Mouse (Mus musculus) heart, embryonic 13.5 days (tissue): ENCODE results near the gene Gm382. TPM values are rescaled to one million over a fixed set of nuclear protein-coding genes. Genes with fewer than 3 reads are reported as not detected.

Source experiments
- ATAC-seq: fragments of 200-750 bp; cut with Nextera tagmentation; 2 replicates; pipeline ENCODE4 v1.8.0; 2017; ENCODE audit warnings: moderate TSS enrichment; ENCODE audit not compliant: insufficient number of reproducible peaks, low FRiP score, low TSS enrichment; ENCODE audit errors: extremely low read depth
- H3K27ac ChIP-seq: fragments of 300-500 bp; sonication (generic); replicated peaks from 2 replicates; pipeline ENCODE4 v1.5.1; 2015; ENCODE audit warnings: moderate library complexity, mild to moderate bottlenecking, inconsistent platforms
- H3K27me3 ChIP-seq: fragments of 300-500 bp; sonication (generic); replicated peaks from 2 replicates; pipeline ENCODE4 v1.6.1; 2015; ENCODE audit warnings: mild to moderate bottlenecking, inconsistent platforms
- H3K36me3 ChIP-seq: fragments of 300-500 bp; sonication (generic); 2 replicates; pipeline ENCODE4 v1.6.1; 2015; ENCODE audit warnings: mild to moderate bottlenecking, inconsistent platforms
- H3K4me1 ChIP-seq: fragments of 300-500 bp; sonication (generic); 2 replicates; pipeline ENCODE4 v1.6.1; 2015; ENCODE audit warnings: inconsistent platforms
- H3K4me2 ChIP-seq: fragments of 300-500 bp; sonication (generic); 2 replicates; pipeline ENCODE4 v1.6.1; 2015; ENCODE audit warnings: inconsistent platforms, mild to moderate bottlenecking, moderate library complexity
- H3K4me3 ChIP-seq: fragments of 300-500 bp; sonication (generic); 2 replicates; pipeline ENCODE4 v1.5.1; 2015; ENCODE audit warnings: moderate library complexity, mild to moderate bottlenecking, inconsistent platforms
- H3K9ac ChIP-seq: fragments of 300-500 bp; sonication (generic); 2 replicates; pipeline ENCODE4 v1.6.1; 2015; ENCODE audit warnings: inconsistent platforms, mild to moderate bottlenecking, moderate library complexity
- H3K9me3 ChIP-seq: fragments of 300-500 bp; sonication (generic); 2 replicates; pipeline ENCODE4 v1.6.1; 2016; ENCODE audit warnings: inconsistent platforms
- WGBS: fragments of 180-500 bp; shearing (Covaris S2); methylation state at CpG from one replicate; pipeline ENCODE4 v1.1.7; 2015; ENCODE audit warnings: mixed read lengths; 5-methylcytosine and 5-hydroxymethylcytosine counted together
- polyA plus RNA-seq: library from polyadenylated mRNA; unstranded; fragments of >200 nt; fragmentation: Nextera tagmentation; extraction: Ambion mirVana; gene quantifications from 2 replicates; pipeline ENCODE4 v1.2.1, GENCODE M21; 2015

Gm382 gene
- polyA plus RNA-seq, result not detected in 2 replicates

DNA sequence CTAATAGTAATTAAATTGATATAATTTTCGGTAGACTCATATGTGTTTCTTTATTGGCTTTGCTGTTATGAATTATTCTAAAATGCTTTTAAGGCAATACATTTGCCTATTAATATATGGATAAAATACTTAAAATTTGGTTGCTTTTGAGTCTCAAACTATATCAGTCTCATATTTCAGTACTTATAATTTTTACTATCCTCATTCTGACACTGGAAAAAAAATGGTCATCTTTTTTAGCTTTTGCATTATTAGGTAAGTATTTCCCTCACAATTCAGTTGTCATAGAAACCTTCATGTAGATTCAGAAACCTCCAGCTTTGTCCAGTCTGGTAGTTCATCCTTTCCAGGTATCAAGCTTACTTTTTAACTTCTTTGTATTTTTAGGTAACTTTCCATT lies at the start of gene Gm382:
TSS of gene Gm382 (plus strand) at position 301 of the 400 bp plus-strand sequence.
- Histone ChIP-seq H3K9ac (no peak within 1 kb of the TSS), H3K9me3 (no peaks in the 10 kb centered on the region), H3K4me3 (no peak within 1 kb of the TSS), H3K36me3 (no peaks in the 10 kb centered on the region), H3K4me1 (no peaks in the 10 kb centered on the region), H3K4me2 (no peak within 1 kb of the TSS), H3K27me3 (no peaks in the 10 kb centered on the region), H3K27ac (no peak within 1 kb of the TSS)
- no peak for ATAC-seq
- WGBS, result 58% methylated on average over 1 of the region's 1 CpGs

GRCm38 (mm10) chrX:127070179-127070578 lies 30.4 kb downstream of the Gm382 start:
- Histone ChIP-seq H3K27me3 (no peaks in the 10 kb centered on the region), H3K9me3 (peaks cover 2% of the 10 kb centered on the region; the same call in 1 of the 2 replicates), H3K4me3 (no peak overlapping the region), H3K4me2 (no peak overlapping the region), H3K36me3 (no peaks in the 10 kb centered on the region), H3K4me1 (no peaks in the 10 kb centered on the region), H3K27ac (no peak overlapping the region), H3K9ac (no peak overlapping the region)
- no peak for ATAC-seq
- WGBS, result 81% methylated on average over 2 of the region's 2 CpGs

GRCm38 (mm10) chrX:127091282-127091681 lies 51.5 kb downstream of the Gm382 start:
- no peak for ATAC-seq
- H3K9ac ChIP-seq, result no peak overlapping the region
- no peaks in the 10 kb centered on the region for H3K27me3 ChIP-seq
- H3K9me3 ChIP-seq, result 0 out of 2 replicates have a peak, but pooled peaks cover 5% of the 10 kb centered on the region
- no peaks in the 10 kb centered on the region for H3K36me3 ChIP-seq
- 54% methylated on average over 2 of the region's 2 CpGs for WGBS
- H3K4me3 ChIP-seq, result no peak overlapping the region
- H3K27ac ChIP-seq, result no peak overlapping the region
- no peak overlapping the region for H3K4me2 ChIP-seq
- no peaks in the 10 kb centered on the region for H3K4me1 ChIP-seq

DNA sequence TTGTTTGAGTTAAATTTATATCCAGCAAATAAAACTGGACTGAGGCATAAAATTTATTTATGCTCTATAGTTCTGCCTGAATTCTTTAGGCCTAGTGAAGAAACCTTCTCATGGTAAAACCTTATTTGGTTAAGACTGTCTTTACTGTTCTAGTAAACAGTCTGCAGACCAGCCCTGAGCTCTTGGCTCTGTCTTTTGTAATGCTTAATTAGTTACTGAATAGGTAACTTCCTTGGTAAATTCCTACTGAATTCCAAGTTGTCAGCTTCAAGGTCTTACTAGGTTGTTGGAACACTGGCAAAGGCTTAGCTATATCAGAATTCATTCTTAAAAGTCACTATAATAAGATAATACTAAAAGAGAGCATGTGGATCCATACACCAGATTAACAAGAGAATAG lies 53.3 kb downstream of the Gm382 start:
- Histone ChIP-seq H3K27me3 (no peaks in the 10 kb centered on the region), H3K9me3 (0 out of 2 replicates have a peak, but pooled peaks cover 9% of the 10 kb centered on the region), H3K4me1 (no peaks in the 10 kb centered on the region), H3K36me3 (no peaks in the 10 kb centered on the region), H3K4me3 (no peak overlapping the region), H3K27ac (no peak overlapping the region), H3K4me2 (no peak overlapping the region), H3K9ac (no peak overlapping the region)
- no peak for ATAC-seq

DNA sequence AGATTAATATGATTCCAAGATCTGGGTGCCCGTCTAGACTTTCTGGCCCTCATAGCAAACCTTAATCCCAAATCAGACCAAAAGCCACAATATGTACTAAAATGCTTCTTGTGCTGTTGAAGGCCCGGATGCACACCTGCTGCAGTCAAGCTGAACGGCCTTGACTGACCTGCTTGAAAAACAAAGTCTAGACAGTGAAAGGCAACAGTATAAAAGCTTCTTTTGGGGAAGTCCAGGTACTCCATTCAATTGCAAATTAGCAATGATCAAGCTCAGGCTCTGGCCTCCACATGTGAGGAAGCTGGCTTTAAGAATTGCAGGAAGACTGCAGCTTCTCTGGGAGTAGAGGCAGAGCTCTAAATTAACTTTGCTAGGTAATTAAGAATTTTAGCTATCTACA lies 54.2 kb downstream of the Gm382 start:
- no peak overlapping the region for H3K9ac ChIP-seq
- H3K9me3 ChIP-seq, result 0 out of 2 replicates have a peak, but pooled peaks cover 9% of the 10 kb centered on the region
- no peak for ATAC-seq
- no peak overlapping the region for H3K27ac ChIP-seq
- no peaks in the 10 kb centered on the region for H3K36me3 ChIP-seq
- no peak overlapping the region for H3K4me2 ChIP-seq
- H3K4me3 ChIP-seq, result no peak overlapping the region
- H3K4me1 ChIP-seq, result no peaks in the 10 kb centered on the region
- no peaks in the 10 kb centered on the region for H3K27me3 ChIP-seq
- 68% methylated on average over 3 of the region's 3 CpGs for WGBS

- no peak overlapping the region for H3K4me3 ChIP-seq
- WGBS, result 60% methylated on average over 2 of the region's 2 CpGs
- ATAC-seq, result no peak
- peaks cover 3% of the 10 kb centered on the region; the same call in 1 of the 2 replicates for H3K9me3 ChIP-seq
- no peaks in the 10 kb centered on the region for H3K4me1 ChIP-seq
- no peaks in the 10 kb centered on the region for H3K27me3 ChIP-seq
- H3K9ac ChIP-seq, result no peak overlapping the region
- H3K36me3 ChIP-seq, result no peaks in the 10 kb centered on the region
- H3K27ac ChIP-seq, result no peak overlapping the region
- H3K4me2 ChIP-seq, result no peak overlapping the region
Observed at GRCm38 (mm10) chrX:127104341-127104740, 64.6 kb downstream of the Gm382 start.

Other genes with a start within 250 kb of the Gm382 start
- gene 4932411N23Rik, start 224.1 kb upstream of the Gm382 start, polyA plus RNA-seq, result not detected in 2 replicates